Mouse (Mus musculus): ENCODE measurements around the gene Nedd4. TPM values are rescaled to one million over a fixed set of nuclear protein-coding genes. Genes with fewer than 3 reads are reported as not detected.
"Not testable (repeated sequence)": the region's sequence is repeated elsewhere in the genome, so short reads cannot be mapped to it uniquely, and the experiment has no call there.

Gene Nedd4
- polyA plus RNA-seq, 1 experiment: 80.4 TPM

- DNase-seq: no peak
- no peak overlapping the region for H3K4me3 ChIP-seq (ENCODE audit: control insufficient read depth, insufficient read depth, low read length)
- no peak for TF ChIP-seq CTCF (IDR thresholded peaks at IDR 0.05; ENCODE audit: borderline replicate concordance, control insufficient read depth, extremely low read depth, insufficient read depth, low read length, poor library complexity)
- TF ChIP-seq POLR2A (IDR thresholded peaks at IDR 0.05; ENCODE audit: control insufficient read depth, extremely low read depth, insufficient read depth, low read length, poor library complexity): no peak
- H3K36me3 ChIP-seq (ENCODE audit: control insufficient read depth, insufficient read depth, low read length): no peaks in the 10 kb centered on the region
- WGBS: 64% methylated on average over 10 of the region's 10 CpGs
- no peak overlapping the region for H3K27ac ChIP-seq (ENCODE audit: control insufficient read depth, insufficient read depth, low read length)
- no peaks in the 10 kb centered on the region for H3K27me3 ChIP-seq (ENCODE audit: control insufficient read depth, insufficient read depth, low read length)
- H3K4me1 ChIP-seq (replicated peaks; ENCODE audit: control insufficient read depth, insufficient read depth, low read length): peaks cover 11% of the 10 kb centered on the region; the same call in 1 of the 2 replicates
Observed at GRCm38 (mm10) chr9:72663534-72663918, 1.4 kb downstream of the Nedd4 start.

- Histone ChIP-seq H3K36me3 (ENCODE audit: control insufficient read depth, insufficient read depth, low read length) (no peaks in the 10 kb centered on the region), H3K27ac (ENCODE audit: control insufficient read depth, insufficient read depth, low read length) (no peak overlapping the region), H3K27me3 (ENCODE audit: control insufficient read depth, insufficient read depth, low read length) (no peaks in the 10 kb centered on the region), H3K4me1 (replicated peaks; ENCODE audit: control insufficient read depth, insufficient read depth, low read length) (peaks cover 7% of the 10 kb centered on the region; the same call in 1 of the 2 replicates), H3K4me3 (ENCODE audit: control insufficient read depth, insufficient read depth, low read length) (no peak overlapping the region)
- no peak for DNase-seq
- TF ChIP-seq POLR2A (IDR thresholded peaks at IDR 0.05; ENCODE audit: control insufficient read depth, extremely low read depth, insufficient read depth, low read length, poor library complexity) (no peak), CTCF (IDR thresholded peaks at IDR 0.05; ENCODE audit: borderline replicate concordance, control insufficient read depth, extremely low read depth, insufficient read depth, low read length, poor library complexity) (no peak)
- WGBS: 94% methylated on average over 12 of the region's 12 CpGs
Observed at GRCm38 (mm10) chr9:72664409-72665351, 2.5 kb downstream of the Nedd4 start.

DNA sequence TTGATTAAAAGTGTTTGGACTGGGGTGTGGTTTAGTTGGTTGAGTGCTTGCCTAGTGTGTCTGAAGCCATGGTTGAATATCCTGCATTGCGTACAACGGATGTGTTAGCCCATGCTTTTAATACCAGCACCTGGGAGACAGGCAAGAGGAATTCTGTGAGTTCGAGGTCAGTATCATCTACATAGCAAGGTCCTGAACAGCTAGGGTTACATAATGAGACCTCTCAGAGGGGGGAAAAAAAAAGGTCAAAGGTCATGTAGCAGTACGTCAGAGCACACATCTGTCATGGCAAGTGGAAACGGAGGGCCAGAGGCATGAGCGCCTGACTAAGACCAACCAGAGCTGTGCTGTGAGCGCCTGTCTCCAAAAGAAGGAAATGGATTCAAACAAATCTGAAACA lies 3.4 kb downstream of the Nedd4 start:
- DNase-seq: no peak
- Histone ChIP-seq H3K27ac (ENCODE audit: control insufficient read depth, insufficient read depth, low read length) (no peak overlapping the region), H3K27me3 (ENCODE audit: control insufficient read depth, insufficient read depth, low read length) (no peaks in the 10 kb centered on the region), H3K4me3 (ENCODE audit: control insufficient read depth, insufficient read depth, low read length) (no peak overlapping the region), H3K4me1 (replicated peaks; ENCODE audit: control insufficient read depth, insufficient read depth, low read length) (peaks cover 7% of the 10 kb centered on the region; the same call in 1 of the 2 replicates), H3K36me3 (ENCODE audit: control insufficient read depth, insufficient read depth, low read length) (peaks cover 4% of the 10 kb centered on the region; the same call in 1 of the 2 replicates)
- 88% methylated on average over 7 of the region's 7 CpGs for WGBS
- TF ChIP-seq CTCF (IDR thresholded peaks at IDR 0.05; ENCODE audit: borderline replicate concordance, control insufficient read depth, extremely low read depth, insufficient read depth, low read length, poor library complexity) (no peak), POLR2A (IDR thresholded peaks at IDR 0.05; ENCODE audit: control insufficient read depth, extremely low read depth, insufficient read depth, low read length, poor library complexity) (no peak)

DNA sequence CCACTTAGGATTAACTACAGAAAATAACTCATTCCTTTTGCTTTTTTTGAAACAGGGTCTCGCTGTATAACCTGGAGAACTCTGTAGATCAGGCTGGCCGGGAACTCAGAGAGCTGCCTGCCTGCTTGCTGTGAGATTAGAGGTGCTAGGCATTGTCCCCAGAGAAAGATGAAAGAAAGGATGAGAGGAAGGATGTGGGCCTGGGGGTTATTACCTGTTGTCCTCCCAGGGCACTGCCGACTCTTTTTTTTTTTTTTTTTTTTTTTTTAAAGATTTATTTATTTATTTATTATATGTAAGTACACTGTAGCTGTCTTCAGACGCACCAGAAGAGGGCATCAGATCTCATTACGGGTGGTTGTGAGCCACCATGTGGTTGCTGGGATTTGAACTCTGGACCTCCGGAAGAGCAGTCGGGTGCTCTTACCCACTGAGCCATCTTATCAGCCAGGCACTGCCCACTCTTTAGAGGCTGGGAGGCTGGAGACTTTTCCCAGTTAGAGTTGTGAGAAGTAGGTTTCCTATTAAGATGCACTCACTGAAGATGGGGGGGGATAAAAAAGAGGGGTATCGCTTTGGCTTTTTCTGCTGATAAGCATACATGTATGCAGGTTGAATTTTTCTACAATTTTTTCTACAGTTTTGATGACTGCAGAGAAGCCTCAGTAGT lies 4.3 kb downstream of the Nedd4 start:
- DNase-seq; H3K4me3 ChIP-seq (ENCODE audit: control insufficient read depth, insufficient read depth, low read length); H3K4me1 ChIP-seq (replicated peaks; ENCODE audit: control insufficient read depth, insufficient read depth, low read length); H3K27ac ChIP-seq (ENCODE audit: control insufficient read depth, insufficient read depth, low read length); H3K27me3 ChIP-seq (ENCODE audit: control insufficient read depth, insufficient read depth, low read length); H3K36me3 ChIP-seq (ENCODE audit: control insufficient read depth, insufficient read depth, low read length): not testable (repeated sequence)
- WGBS: 83% methylated on average over 7 of the region's 8 CpGs

GRCm38 (mm10) chr9:72667126-72667525 lies 5.0 kb downstream of the Nedd4 start:
- TF ChIP-seq POLR2A (IDR thresholded peaks at IDR 0.05; ENCODE audit: control insufficient read depth, extremely low read depth, insufficient read depth, low read length, poor library complexity): no peak
- no peak for TF ChIP-seq CTCF (IDR thresholded peaks at IDR 0.05; ENCODE audit: borderline replicate concordance, control insufficient read depth, extremely low read depth, insufficient read depth, low read length, poor library complexity)
- 0 out of 2 replicates have a peak, but pooled peaks cover 4% of the 10 kb centered on the region for H3K4me1 ChIP-seq (replicated peaks; ENCODE audit: control insufficient read depth, insufficient read depth, low read length)
- no peak overlapping the region for H3K4me3 ChIP-seq (ENCODE audit: control insufficient read depth, insufficient read depth, low read length)
- no peak overlapping the region for H3K27ac ChIP-seq (ENCODE audit: control insufficient read depth, insufficient read depth, low read length)
- DNase-seq: no peak
- WGBS: 94% methylated on average over 3 of the region's 3 CpGs
- peaks cover 11% of the 10 kb centered on the region; the same call in 1 of the 2 replicates for H3K36me3 ChIP-seq (ENCODE audit: control insufficient read depth, insufficient read depth, low read length)
- no peaks in the 10 kb centered on the region for H3K27me3 ChIP-seq (ENCODE audit: control insufficient read depth, insufficient read depth, low read length)

DNA sequence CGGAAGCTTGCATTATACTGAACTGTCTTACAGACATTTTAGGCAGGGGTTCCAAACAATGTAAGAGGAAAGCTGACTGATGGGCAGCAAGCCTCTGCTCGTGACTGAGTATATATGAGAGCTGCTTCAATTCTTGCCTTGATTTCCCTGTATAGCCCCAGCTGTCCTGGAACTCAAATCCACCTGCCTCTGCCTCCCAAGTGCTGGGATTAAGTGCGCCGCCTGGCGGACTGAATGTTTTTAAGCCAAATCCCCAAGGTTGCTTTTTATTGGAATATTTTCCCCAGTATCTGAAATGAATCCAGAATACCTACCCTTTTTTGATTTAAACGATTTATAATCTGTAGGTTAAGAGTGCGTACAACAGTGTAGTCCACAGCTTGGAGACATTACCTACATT lies 7.2 kb downstream of the Nedd4 start:
- no peak overlapping the region for H3K4me3 ChIP-seq (ENCODE audit: control insufficient read depth, insufficient read depth, low read length)
- no peak for TF ChIP-seq POLR2A (IDR thresholded peaks at IDR 0.05; ENCODE audit: control insufficient read depth, extremely low read depth, insufficient read depth, low read length, poor library complexity)
- no peak for TF ChIP-seq CTCF (IDR thresholded peaks at IDR 0.05; ENCODE audit: borderline replicate concordance, control insufficient read depth, extremely low read depth, insufficient read depth, low read length, poor library complexity)
- H3K4me1 ChIP-seq (replicated peaks; ENCODE audit: control insufficient read depth, insufficient read depth, low read length): 0 out of 2 replicates have a peak, but pooled peaks cover under 1% of the 10 kb centered on the region
- H3K27me3 ChIP-seq (ENCODE audit: control insufficient read depth, insufficient read depth, low read length): no peaks in the 10 kb centered on the region
- no peak overlapping the region for H3K27ac ChIP-seq (ENCODE audit: control insufficient read depth, insufficient read depth, low read length)
- H3K36me3 ChIP-seq (ENCODE audit: control insufficient read depth, insufficient read depth, low read length): peaks cover 15% of the 10 kb centered on the region; the same call in 1 of the 2 replicates
- WGBS: 94% methylated on average over 7 of the region's 7 CpGs
- no peak for DNase-seq
